Mouse (Mus musculus) layer of hippocampus, adult 9-11 months (tissue): Measurements from ENCODE around the gene Ptpdc1.

Experiments
- DNase-seq: peaks from one replicate; pipeline ENCODE4 v3.0.0; 2022

Gene Ptpdc1

GRCm38 (mm10) chr13:48653788-48654770 is 28.6 kb upstream of the Ptpdc1 start:
- peak; percentile 35 for DNase-seq

GRCm38 (mm10) chr13:48651132-48652065 is 25.9 kb upstream of the Ptpdc1 start:
- DNase-seq, result no peak

- no peak for DNase-seq
Measured at GRCm38 (mm10) chr13:48650615-48651014, 25.2 kb upstream of the Ptpdc1 start.

GRCm38 (mm10) chr13:48646696-48647095 is 21.2 kb upstream of the Ptpdc1 start:
- DNase-seq, result no peak

GRCm38 (mm10) chr13:48643991-48644390 is 18.5 kb upstream of the Ptpdc1 start:
- DNase-seq, result no peak

- DNase-seq, result no peak
Measured at GRCm38 (mm10) chr13:48643072-48643471, 17.6 kb upstream of the Ptpdc1 start.

- peak; percentile 54 for DNase-seq
Measured at GRCm38 (mm10) chr13:48639570-48639969, 14.1 kb upstream of the Ptpdc1 start.

GRCm38 (mm10) chr13:48637706-48638105 is 12.2 kb upstream of the Ptpdc1 start:
- DNase-seq, result no peak

GRCm38 (mm10) chr13:48631691-48632090 is 6.2 kb upstream of the Ptpdc1 start:
- DNase-seq, result no peak

GRCm38 (mm10) chr13:48624968-48625398 is 481 bp downstream of the Ptpdc1 start:
- no peak for DNase-seq

- DNase-seq, result no peak
Measured at GRCm38 (mm10) chr13:48618890-48619289, 6.6 kb downstream of the Ptpdc1 start.

GRCm38 (mm10) chr13:48617774-48618173 is 7.7 kb downstream of the Ptpdc1 start:
- DNase-seq, result no peak

- DNase-seq, result no peak
Measured at GRCm38 (mm10) chr13:48614525-48614924, 10.9 kb downstream of the Ptpdc1 start.

GRCm38 (mm10) chr13:48609106-48609505 is 16.4 kb downstream of the Ptpdc1 start:
- no peak for DNase-seq

GRCm38 (mm10) chr13:48604591-48604990 is 20.9 kb downstream of the Ptpdc1 start:
- no peak for DNase-seq

GRCm38 (mm10) chr13:48603296-48603695 is 22.2 kb downstream of the Ptpdc1 start:
- no peak for DNase-seq

GRCm38 (mm10) chr13:48594605-48595004 is 30.9 kb downstream of the Ptpdc1 start:
- DNase-seq, result peak; percentile 29

- DNase-seq, result peak; percentile 53
Measured at GRCm38 (mm10) chr13:48594031-48594430, 31.4 kb downstream of the Ptpdc1 start.

- peak; percentile 82 for DNase-seq
Measured at GRCm38 (mm10) chr13:48593181-48593580, 32.3 kb downstream of the Ptpdc1 start.

- no peak for DNase-seq
Measured at GRCm38 (mm10) chr13:48590743-48591142, 34.7 kb downstream of the Ptpdc1 start.

- DNase-seq, result no peak
Measured at GRCm38 (mm10) chr13:48587354-48587753, 38.1 kb downstream of the Ptpdc1 start.

GRCm38 (mm10) chr13:48586496-48586895 is 39.0 kb downstream of the Ptpdc1 start:
- no peak for DNase-seq

- DNase-seq, result no peak
Measured at GRCm38 (mm10) chr13:48585786-48586185, 39.7 kb downstream of the Ptpdc1 start.
